Mouse (Mus musculus): ENCODE measurements at regions not wholly inside any gene's neighbourhood (a gene's known extent, or its start where the extent isn't known, plus 50 kb on each side); places are given as distances from the start of the nearest gene placed in this dataset.

- peak; percentile 76 for DNase-seq (ENCODE audit: low read depth)
Measured at GRCm38 (mm10) chr17:79798361-79798760, 83.5 kb upstream of the Cyp1b1 start.

- DNase-seq (ENCODE audit: low read depth) = no peak
Measured at GRCm38 (mm10) chr17:79790166-79790565, 75.3 kb upstream of the Cyp1b1 start.

GRCm38 (mm10) chr17:79787201-79787600 is 72.3 kb upstream of the Cyp1b1 start:
- DNase-seq (ENCODE audit: low read depth) = no peak

- DNase-seq (ENCODE audit: low read depth) = peak; percentile 84
Measured at GRCm38 (mm10) chr17:79786691-79787090, 71.8 kb upstream of the Cyp1b1 start.

GRCm38 (mm10) chr17:79786270-79786669 is 71.4 kb upstream of the Cyp1b1 start:
- peak; percentile 72 for DNase-seq (ENCODE audit: low read depth)

- peak; percentile 37 for DNase-seq (ENCODE audit: low read depth)
Measured at GRCm38 (mm10) chr17:79784256-79784870, 69.5 kb upstream of the Cyp1b1 start.

GRCm38 (mm10) chr17:79781733-79782663 is 67.1 kb upstream of the Cyp1b1 start:
- DNase-seq (ENCODE audit: low read depth) = peak; percentile 89

GRCm38 (mm10) chr17:79781262-79781661 is 66.4 kb upstream of the Cyp1b1 start:
- DNase-seq (ENCODE audit: low read depth) = peak; percentile 42

- DNase-seq (ENCODE audit: low read depth) = no peak
Measured at GRCm38 (mm10) chr17:79777874-79778395, 63.1 kb upstream of the Cyp1b1 start.

- no peak for DNase-seq (ENCODE audit: low read depth)
Measured at GRCm38 (mm10) chr17:79776177-79776576, 61.3 kb upstream of the Cyp1b1 start.

GRCm38 (mm10) chr17:79775216-79775615 is 60.4 kb upstream of the Cyp1b1 start:
- DNase-seq (ENCODE audit: low read depth) = no peak

- DNase-seq (ENCODE audit: low read depth) = no peak
Measured at GRCm38 (mm10) chr17:79774291-79774690, 59.4 kb upstream of the Cyp1b1 start.

- DNase-seq (ENCODE audit: low read depth) = no peak
Measured at GRCm38 (mm10) chr17:79772219-79772618, 57.4 kb upstream of the Cyp1b1 start.

- no peak for DNase-seq (ENCODE audit: low read depth)
Measured at GRCm38 (mm10) chr17:79771727-79772126, 56.9 kb upstream of the Cyp1b1 start.

GRCm38 (mm10) chr17:79770911-79771310 is 56.0 kb upstream of the Cyp1b1 start:
- DNase-seq (ENCODE audit: low read depth) = no peak

- peak; percentile 52 for DNase-seq (ENCODE audit: low read depth)
Measured at GRCm38 (mm10) chr17:79769824-79770223, 55.0 kb upstream of the Cyp1b1 start.

- DNase-seq (ENCODE audit: low read depth) = no peak
Measured at GRCm38 (mm10) chr17:79768080-79768479, 53.2 kb upstream of the Cyp1b1 start.

GRCm38 (mm10) chr17:79765061-79765794 is 50.4 kb upstream of the Cyp1b1 start:
- DNase-seq (ENCODE audit: low read depth) = peak; percentile 66

Measured in NIH3T3 (cell line).